Comparison of ENCODE assay signal across 8 mouse cellular contexts in genomic region chr15:102471295-102471645, GRCm38 (mm10). TPM values are rescaled to one million over a fixed set of nuclear protein-coding genes. Genes with fewer than 3 reads are reported as not detected.
DNase-seq lines count a peak whose midpoint lies in the region; ATAC-seq lines count a peak whose summit lies in the region.

No protein-coding gene starts in this region.

- ATAC-seq in kidney, embryonic 15.5 days (replicated peaks; ENCODE audit: low FRiP score): no peak
- peak; percentile 2; the same call in 1 of the 2 replicates for ATAC-seq in hindbrain, embryonic 14.5 days (ENCODE audit: low FRiP score)
- ATAC-seq in midbrain, embryonic 15.5 days (replicated peaks): 0 out of 2 replicates have a peak, but pooled peaks have one; percentile 0
- ATAC-seq in granulocyte monocyte progenitor cell, adult 5-6 weeks (replicated peaks; ENCODE audit: poor library complexity, severe bottlenecking): no peak; the same call in 1 of the 2 replicates

- peak overlapping the region; percentile 64 for H3K4me2 ChIP-seq in kidney, embryonic 15.5 days
- peak overlapping the region; percentile 72 for H3K4me2 ChIP-seq in hindbrain, embryonic 14.5 days (replicated peaks)
- H3K4me2 ChIP-seq in midbrain, embryonic 15.5 days: peak overlapping the region; percentile 65

- H3K27ac ChIP-seq in kidney, embryonic 15.5 days: peak overlapping the region; percentile 98
- no peak overlapping the region for H3K27ac ChIP-seq in brown adipose tissue, adult 24 weeks (replicated peaks; ENCODE audit: low read depth, low read length)
- peak overlapping the region; percentile 90 for H3K27ac ChIP-seq in hindbrain, embryonic 14.5 days
- H3K27ac ChIP-seq in midbrain, embryonic 15.5 days: peak overlapping the region; percentile 95

- peak overlapping the region; percentile 90 for H3K4me3 ChIP-seq in kidney, embryonic 15.5 days (replicated peaks)
- H3K4me3 ChIP-seq in brown adipose tissue, adult 24 weeks (ENCODE audit: insufficient read depth, low read depth, low read length): peak overlapping the region; percentile 99
- H3K4me3 ChIP-seq in hindbrain, embryonic 14.5 days (replicated peaks; ENCODE audit: low read length): peak overlapping the region; percentile 60
- peak overlapping the region; percentile 93 for H3K4me3 ChIP-seq in midbrain, embryonic 15.5 days

- no peak for DNase-seq in kidney, adult 18-20 months
- DNase-seq in hindbrain, embryonic 14.5 days (ENCODE audit: low spot score): peak; percentile 67
- DNase-seq in cerebellum, postnatal 25 days: no peak
- DNase-seq in cerebellum, adult 9-11 months: no peak

- H3K9ac ChIP-seq in kidney, embryonic 15.5 days: peak overlapping the region; percentile 98
- H3K9ac ChIP-seq in hindbrain, embryonic 14.5 days: peak overlapping the region; percentile 80
- H3K9ac ChIP-seq in midbrain, embryonic 15.5 days: peak overlapping the region; percentile 88

- peaks cover 12% of the 10 kb centered on the region for H3K4me1 ChIP-seq in kidney, embryonic 15.5 days
- H3K4me1 ChIP-seq in brown adipose tissue, adult 24 weeks (ENCODE audit: control insufficient read depth, insufficient read depth, insufficient read length, low read length): no peaks in the 10 kb centered on the region
- H3K4me1 ChIP-seq in hindbrain, embryonic 14.5 days (replicated peaks; ENCODE audit: control insufficient read depth, insufficient read depth, low read length): peaks cover 16% of the 10 kb centered on the region
- H3K4me1 ChIP-seq in midbrain, embryonic 15.5 days: peaks cover 17% of the 10 kb centered on the region

- no peaks in the 10 kb centered on the region for H3K27me3 ChIP-seq in kidney, embryonic 15.5 days
- H3K27me3 ChIP-seq in hindbrain, embryonic 14.5 days (ENCODE audit: control insufficient read depth, insufficient read depth, low read length): no peaks in the 10 kb centered on the region
- H3K27me3 ChIP-seq in midbrain, embryonic 15.5 days (replicated peaks): no peaks in the 10 kb centered on the region

- under 1% methylated on average over 10 of the region's 10 CpGs for WGBS in kidney, embryonic 15.5 days
- WGBS in hindbrain, embryonic 14.5 days: 1% methylated on average over 10 of the region's 10 CpGs
- 0% methylated on average over 10 of the region's 10 CpGs for WGBS in midbrain, embryonic 15.5 days

- peaks cover 33% of the 10 kb centered on the region for H3K36me3 ChIP-seq in kidney, embryonic 15.5 days
- H3K36me3 ChIP-seq in hindbrain, embryonic 14.5 days (replicated peaks; ENCODE audit: control insufficient read depth, insufficient read depth): peaks cover 29% of the 10 kb centered on the region
- peaks cover 26% of the 10 kb centered on the region for H3K36me3 ChIP-seq in midbrain, embryonic 15.5 days (replicated peaks)

- H3K9me3 ChIP-seq in kidney, embryonic 15.5 days (replicated peaks): no peaks in the 10 kb centered on the region
- no peaks in the 10 kb centered on the region for H3K9me3 ChIP-seq in hindbrain, embryonic 14.5 days (ENCODE audit: control insufficient read depth, low read length)
- no peaks in the 10 kb centered on the region for H3K9me3 ChIP-seq in midbrain, embryonic 15.5 days

RNA-seq across cellular contexts. Expression of gene Pcbp2, which starts 0.9 kb away (rescaled TPM):
- 210 and 217 TPM in 2 replicates for polyA plus RNA-seq in kidney, embryonic 15.5 days (2015; fragmentation: Nextera tagmentation; extraction: Ambion mirVana)
- 331 and 338 TPM in 2 replicates for polyA plus RNA-seq in brown adipose tissue, adult 24 weeks (2012; ENCODE audit: insufficient read depth, insufficient read length, missing spikeins)
- polyA plus RNA-seq in hindbrain, embryonic 14.5 days (2014; fragmentation: Nextera tagmentation; extraction: Ambion mirVana): 158 and 166 TPM in 2 replicates
- 123 and 126 TPM in 2 replicates for polyA plus RNA-seq in midbrain, embryonic 15.5 days (2015; fragmentation: Nextera tagmentation; extraction: Ambion mirVana)
- 731 and 799 TPM in 2 replicates for total RNA-seq in granulocyte monocyte progenitor cell, adult 5-6 weeks (2014; fragmentation: Nextera tagmentation)
- 213 and 218 TPM in 2 replicates for total RNA-seq in granulocyte monocyte progenitor cell, adult 5-6 weeks (2017)

RNA-seq across cellular contexts. Expression of gene Prr13, which starts 12.4 kb away (rescaled TPM):
- 82.9 and 86.1 TPM in 2 replicates for polyA plus RNA-seq in kidney, embryonic 15.5 days (2015; fragmentation: Nextera tagmentation; extraction: Ambion mirVana)
- polyA plus RNA-seq in brown adipose tissue, adult 24 weeks (2012; ENCODE audit: insufficient read depth, insufficient read length, missing spikeins): 36.8 and 54.7 TPM in 2 replicates
- polyA plus RNA-seq in hindbrain, embryonic 14.5 days (2014; fragmentation: Nextera tagmentation; extraction: Ambion mirVana): 98.3 and 105 TPM in 2 replicates
- 103 and 107 TPM in 2 replicates for polyA plus RNA-seq in midbrain, embryonic 15.5 days (2015; fragmentation: Nextera tagmentation; extraction: Ambion mirVana)
- total RNA-seq in granulocyte monocyte progenitor cell, adult 5-6 weeks (2014; fragmentation: Nextera tagmentation): 75.2 and 97.2 TPM in 2 replicates
- 35.4 and 53.4 TPM in 2 replicates for total RNA-seq in granulocyte monocyte progenitor cell, adult 5-6 weeks (2017)

RNA-seq across cellular contexts. Expression of gene Amhr2, which starts 26.1 kb away (rescaled TPM):
- polyA plus RNA-seq in kidney, embryonic 15.5 days (2015; fragmentation: Nextera tagmentation; extraction: Ambion mirVana): 0.75 and 1.7 TPM in 2 replicates
- polyA plus RNA-seq in brown adipose tissue, adult 24 weeks (2012; ENCODE audit: insufficient read depth, insufficient read length, missing spikeins): 1.9 and 4.0 TPM in 2 replicates
- polyA plus RNA-seq in hindbrain, embryonic 14.5 days (2014; fragmentation: Nextera tagmentation; extraction: Ambion mirVana): 0.13 and 0.39 TPM in 2 replicates
- 0.30 and 0.34 TPM in 2 replicates for polyA plus RNA-seq in midbrain, embryonic 15.5 days (2015; fragmentation: Nextera tagmentation; extraction: Ambion mirVana)
- not detected in 2 replicates for total RNA-seq in granulocyte monocyte progenitor cell, adult 5-6 weeks (2014; fragmentation: Nextera tagmentation)
- not detected in 2 replicates for total RNA-seq in granulocyte monocyte progenitor cell, adult 5-6 weeks (2017)

RNA-seq across cellular contexts. Expression of gene Gm10337, which starts 32.3 kb away (rescaled TPM):
- polyA plus RNA-seq in kidney, embryonic 15.5 days (2015; fragmentation: Nextera tagmentation; extraction: Ambion mirVana): 2.8 and 5.5 TPM in 2 replicates
- polyA plus RNA-seq in brown adipose tissue, adult 24 weeks (2012; ENCODE audit: insufficient read depth, insufficient read length, missing spikeins): not detected in 2 replicates
- polyA plus RNA-seq in hindbrain, embryonic 14.5 days (2014; fragmentation: Nextera tagmentation; extraction: Ambion mirVana): 9.6 and 17.2 TPM in 2 replicates
- 13.8 and 16.1 TPM in 2 replicates for polyA plus RNA-seq in midbrain, embryonic 15.5 days (2015; fragmentation: Nextera tagmentation; extraction: Ambion mirVana)
- total RNA-seq in granulocyte monocyte progenitor cell, adult 5-6 weeks (2014; fragmentation: Nextera tagmentation): 7.7 TPM in 1 of 2 replicates, not detected in the other
- not detected in 2 replicates for total RNA-seq in granulocyte monocyte progenitor cell, adult 5-6 weeks (2017)

RNA-seq across cellular contexts. Expression of gene Map3k12, which starts 45.6 kb away (rescaled TPM):
- polyA plus RNA-seq in kidney, embryonic 15.5 days (2015; fragmentation: Nextera tagmentation; extraction: Ambion mirVana): 15.3 and 19.7 TPM in 2 replicates
- 1.9 and 2.1 TPM in 2 replicates for polyA plus RNA-seq in brown adipose tissue, adult 24 weeks (2012; ENCODE audit: insufficient read depth, insufficient read length, missing spikeins)
- polyA plus RNA-seq in hindbrain, embryonic 14.5 days (2014; fragmentation: Nextera tagmentation; extraction: Ambion mirVana): 43.9 and 47.5 TPM in 2 replicates
- 62.2 and 63.6 TPM in 2 replicates for polyA plus RNA-seq in midbrain, embryonic 15.5 days (2015; fragmentation: Nextera tagmentation; extraction: Ambion mirVana)
- total RNA-seq in granulocyte monocyte progenitor cell, adult 5-6 weeks (2014; fragmentation: Nextera tagmentation): 0.38 TPM in 1 of 2 replicates, not detected in the other
- 0.26 and 0.60 TPM in 2 replicates for total RNA-seq in granulocyte monocyte progenitor cell, adult 5-6 weeks (2017)

Comparison
In these comparisons a context has a peak if more than half of its experiments do, and no peak if none do; other contexts are left out.
1. ATAC-seq: peak in hindbrain, embryonic 14.5 days (single experiment) and midbrain, embryonic 15.5 days (single experiment); none in kidney, embryonic 15.5 days (single experiment) and granulocyte monocyte progenitor cell, adult 5-6 weeks (single experiment).
2. Peak in every context shown above with its lines, with median percentiles within 50 percentile points of each other: H3K4me2 ChIP-seq, H3K4me3 ChIP-seq and H3K9ac ChIP-seq.